Mouse (Mus musculus): ENCODE measurements around the gene Qrfp. TPM values are rescaled to one million over a fixed set of nuclear protein-coding genes. Genes with fewer than 3 reads are reported as not detected.
A peak's percentile ranks its signal among the peaks of the same experiment; 100 is the strongest.

Gene Qrfp
- total RNA-seq (2017) = not detected in 2 replicates

- ATAC-seq (replicated peaks in 1 of 2; ENCODE audit: insufficient read depth in 1 of 2, low FRiP score in 2 of 2, low TSS enrichment in 1 of 2, low read depth in 1 of 2, poor library complexity in 2 of 2, severe bottlenecking in 2 of 2) = no peak
Observed at GRCm38 (mm10) chr2:31810444-31810843, at the start of gene Qrfp. Gene Qrfp (minus strand): TSS chr2:31810580.

DNA sequence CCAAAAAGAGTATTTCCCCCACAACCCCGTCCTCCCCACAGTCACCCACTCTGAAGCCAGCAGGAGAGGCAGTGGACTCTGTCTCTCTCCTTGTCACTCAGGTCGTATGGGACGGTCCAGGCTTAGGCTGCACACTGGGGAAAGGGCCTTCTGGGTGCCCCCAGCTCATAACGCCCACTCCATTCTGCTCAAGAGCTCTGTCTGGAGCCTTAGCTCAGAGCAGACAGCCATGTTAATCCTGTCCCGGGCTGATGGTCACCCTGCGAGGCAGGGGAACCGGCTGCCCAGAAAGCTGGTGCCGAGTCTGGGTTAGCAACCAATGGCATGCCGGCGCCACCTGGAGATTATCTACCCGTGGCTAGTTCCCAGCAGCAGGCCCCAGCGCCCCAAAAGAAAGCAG, 48.1 kb upstream of the Qrfp start:
- no peak for ATAC-seq (replicated peaks in 1 of 2; ENCODE audit: insufficient read depth in 1 of 2, low FRiP score in 2 of 2, low TSS enrichment in 1 of 2, low read depth in 1 of 2, poor library complexity in 2 of 2, severe bottlenecking in 2 of 2)

DNA sequence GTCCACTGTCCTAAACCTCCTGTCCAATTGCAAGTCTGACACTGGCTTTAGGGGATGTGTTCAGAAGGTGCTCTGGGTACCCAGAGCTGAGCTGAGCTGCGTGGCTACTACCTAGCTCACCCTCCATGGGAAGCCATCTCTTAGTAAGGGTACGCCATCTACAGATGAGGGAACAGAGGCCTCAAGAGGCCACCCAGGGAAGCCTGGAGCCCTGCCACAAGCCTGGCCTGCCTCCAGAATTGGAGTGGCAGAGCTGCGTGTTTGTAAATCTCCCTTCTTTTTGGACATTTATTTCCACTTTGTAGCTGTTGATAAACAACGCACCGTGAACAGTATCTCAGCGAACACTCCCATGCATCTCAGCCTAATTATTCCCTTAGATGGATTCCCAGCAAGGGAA, 46.8 kb upstream of the Qrfp start:
- no peak for ATAC-seq (replicated peaks in 1 of 2; ENCODE audit: insufficient read depth in 1 of 2, low FRiP score in 2 of 2, low TSS enrichment in 1 of 2, low read depth in 1 of 2, poor library complexity in 2 of 2, severe bottlenecking in 2 of 2)

DNA sequence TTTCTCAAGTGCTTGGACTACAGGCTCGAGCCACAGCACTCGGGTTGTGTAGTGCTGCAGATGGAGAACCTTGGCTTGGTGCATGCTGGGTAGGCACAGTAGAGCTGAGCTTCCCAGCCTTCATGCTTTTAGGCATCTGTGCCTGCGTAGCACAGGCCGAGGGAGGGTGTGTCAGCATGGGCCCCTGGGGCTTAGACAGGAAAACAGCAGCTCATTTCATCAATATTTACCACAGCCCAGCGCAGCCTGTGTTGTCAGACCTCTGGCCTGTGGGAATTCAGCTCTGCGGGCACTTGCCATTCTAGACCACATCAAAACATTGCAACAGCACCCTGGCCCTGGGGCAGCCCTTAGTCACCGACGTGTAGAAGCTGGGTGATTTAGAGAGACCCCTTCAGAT, 45.6 kb upstream of the Qrfp start:
- no peak for ATAC-seq (replicated peaks in 1 of 2; ENCODE audit: insufficient read depth in 1 of 2, low FRiP score in 2 of 2, low TSS enrichment in 1 of 2, low read depth in 1 of 2, poor library complexity in 2 of 2, severe bottlenecking in 2 of 2)

DNA sequence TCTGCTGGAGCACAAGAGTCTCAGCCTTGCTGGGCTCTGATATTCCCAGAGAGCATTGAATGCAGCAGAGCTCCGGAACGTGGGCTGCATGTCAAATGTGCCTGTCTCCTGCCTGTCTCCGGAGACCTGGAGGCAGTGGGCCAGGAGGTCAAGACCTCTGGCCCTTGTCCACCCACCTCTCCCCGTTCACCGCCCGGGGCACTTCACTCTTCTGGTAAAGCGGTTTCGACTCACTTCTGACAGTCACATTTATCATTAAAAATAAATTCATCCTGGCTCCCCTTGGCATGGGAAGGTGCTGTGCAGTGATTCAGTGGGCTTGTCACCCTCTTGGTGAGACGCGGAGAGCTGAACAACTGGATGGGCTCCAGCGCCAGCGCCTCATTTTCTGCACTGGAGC, 39.8 kb upstream of the Qrfp start:
- ATAC-seq (replicated peaks in 1 of 2; ENCODE audit: insufficient read depth in 1 of 2, low FRiP score in 2 of 2, low TSS enrichment in 1 of 2, low read depth in 1 of 2, poor library complexity in 2 of 2, severe bottlenecking in 2 of 2) = no peak

DNA sequence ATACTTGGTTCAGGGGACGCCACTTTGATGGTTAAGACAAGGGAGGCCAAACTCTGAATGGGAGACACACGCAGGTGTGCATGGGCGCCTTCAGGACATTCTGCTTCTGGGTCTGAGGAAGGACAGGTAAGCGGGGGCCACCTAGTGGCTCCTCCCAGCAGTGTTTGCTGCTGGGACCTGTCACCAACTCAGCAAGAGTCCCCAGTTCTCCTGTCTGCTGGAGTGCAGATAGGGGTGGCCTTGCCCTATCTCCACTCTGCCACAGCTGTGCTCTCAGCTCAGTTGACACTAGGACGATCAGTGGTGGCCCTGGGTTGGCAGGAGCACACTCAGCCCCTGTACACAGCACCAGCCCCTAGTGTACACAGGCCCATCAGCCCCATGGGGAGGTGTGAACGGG, 37.5 kb upstream of the Qrfp start:
- peak; percentile 42 to 51 for ATAC-seq (replicated peaks in 1 of 2; ENCODE audit: insufficient read depth in 1 of 2, low FRiP score in 2 of 2, low TSS enrichment in 1 of 2, low read depth in 1 of 2, poor library complexity in 2 of 2, severe bottlenecking in 2 of 2)

- ATAC-seq (replicated peaks in 1 of 2; ENCODE audit: insufficient read depth in 1 of 2, low FRiP score in 2 of 2, low TSS enrichment in 1 of 2, low read depth in 1 of 2, poor library complexity in 2 of 2, severe bottlenecking in 2 of 2) = no peak
Observed at GRCm38 (mm10) chr2:31846692-31847660, 36.6 kb upstream of the Qrfp start.

GRCm38 (mm10) chr2:31845896-31846691, 35.7 kb upstream of the Qrfp start, which contains the start of gene Fibcd1:
Gene Fibcd1 (minus strand): TSS chr2:31846005.
- no peak for ATAC-seq (replicated peaks in 1 of 2; ENCODE audit: insufficient read depth in 1 of 2, low FRiP score in 2 of 2, low TSS enrichment in 1 of 2, low read depth in 1 of 2, poor library complexity in 2 of 2, severe bottlenecking in 2 of 2)

DNA sequence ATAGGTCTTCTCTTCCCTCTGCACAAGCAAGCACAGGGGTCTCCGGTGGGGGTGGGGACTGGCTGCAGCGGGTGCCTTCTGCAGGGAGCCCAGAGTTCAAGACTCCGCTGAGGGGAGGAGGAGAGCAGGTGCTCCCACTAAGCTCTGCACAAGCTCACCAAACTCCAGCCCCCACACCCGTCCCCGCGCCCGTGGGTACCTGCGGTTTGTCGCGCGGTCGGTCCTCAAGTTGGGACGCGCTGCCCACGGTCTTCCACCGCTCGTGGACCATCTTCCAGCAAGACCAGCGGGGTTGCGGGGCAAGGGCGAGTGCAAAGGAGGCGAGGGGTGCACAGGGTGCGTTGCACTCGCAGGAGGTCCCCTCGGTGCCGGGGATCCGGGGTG, 35.1 kb upstream of the Qrfp start:
- no peak for ATAC-seq (replicated peaks in 1 of 2; ENCODE audit: insufficient read depth in 1 of 2, low FRiP score in 2 of 2, low TSS enrichment in 1 of 2, low read depth in 1 of 2, poor library complexity in 2 of 2, severe bottlenecking in 2 of 2)

- peak in 1 of 2 experiments; percentile 8; a peak in 1 of 4 replicates for ATAC-seq (replicated peaks in 1 of 2; ENCODE audit: insufficient read depth in 1 of 2, low FRiP score in 2 of 2, low TSS enrichment in 1 of 2, low read depth in 1 of 2, poor library complexity in 2 of 2, severe bottlenecking in 2 of 2)
Observed at GRCm38 (mm10) chr2:31844729-31845136, 34.4 kb upstream of the Qrfp start.

DNA sequence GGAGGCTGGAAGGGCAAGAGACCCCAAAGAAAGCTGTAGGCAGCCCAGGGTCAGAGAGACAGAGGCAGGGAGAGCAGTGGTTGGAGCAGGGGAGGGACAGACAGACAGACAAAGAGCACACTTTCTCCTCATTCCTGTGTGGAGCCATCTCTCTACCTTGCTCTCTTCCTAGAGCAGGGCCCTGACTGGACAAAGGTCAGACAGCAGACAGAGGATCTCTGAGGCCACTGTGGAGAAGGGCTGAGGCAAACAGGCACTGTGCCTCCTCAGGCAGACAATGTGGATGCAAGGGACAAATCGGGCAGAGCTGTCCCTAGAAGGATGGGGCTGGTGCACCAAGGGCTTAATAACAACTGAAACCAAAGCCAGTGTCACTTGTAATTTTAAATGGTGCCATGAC, 28.5 kb upstream of the Qrfp start:
- no peak for ATAC-seq (replicated peaks in 1 of 2; ENCODE audit: insufficient read depth in 1 of 2, low FRiP score in 2 of 2, low TSS enrichment in 1 of 2, low read depth in 1 of 2, poor library complexity in 2 of 2, severe bottlenecking in 2 of 2)

DNA sequence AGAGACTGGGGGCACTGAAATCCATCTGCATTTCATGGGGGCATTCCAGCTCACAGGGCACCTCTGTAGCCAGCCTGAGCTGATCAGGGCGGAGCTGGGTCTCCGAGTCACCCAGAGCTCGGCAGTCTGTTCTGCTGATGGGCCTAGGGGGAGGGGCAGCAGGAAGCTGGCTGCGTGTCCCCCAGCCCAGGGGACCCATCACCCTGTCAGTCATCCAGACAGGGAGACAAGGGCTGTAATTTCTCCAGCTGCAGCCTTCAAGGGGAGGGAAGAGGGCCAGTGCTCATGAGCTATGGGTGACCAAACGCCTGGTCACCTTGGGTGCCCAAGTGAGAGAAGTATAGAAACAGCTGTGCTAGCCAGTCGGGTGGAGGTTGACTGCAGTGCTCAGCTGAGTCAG, 26.6 kb upstream of the Qrfp start:
- no peak for ATAC-seq (replicated peaks in 1 of 2; ENCODE audit: insufficient read depth in 1 of 2, low FRiP score in 2 of 2, low TSS enrichment in 1 of 2, low read depth in 1 of 2, poor library complexity in 2 of 2, severe bottlenecking in 2 of 2)

DNA sequence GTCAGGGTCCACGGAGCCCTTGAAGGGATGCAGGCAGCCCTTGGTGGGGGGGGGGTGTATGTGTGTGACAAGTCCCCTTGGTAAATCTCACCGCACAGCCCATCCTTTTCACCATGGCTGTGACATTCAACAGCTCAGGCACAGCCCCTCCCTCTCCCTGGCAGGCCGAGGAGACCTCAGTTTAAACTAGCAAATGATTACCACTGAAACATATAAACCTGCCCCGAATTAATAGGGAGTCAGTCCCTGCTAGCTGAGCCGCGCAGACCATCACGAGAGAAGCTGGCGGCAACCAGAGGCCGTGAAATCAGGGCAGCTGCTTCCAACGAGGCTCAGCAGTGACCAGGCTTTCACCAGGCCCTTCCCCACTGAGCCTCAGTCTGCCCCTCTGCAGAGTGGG, 25.7 kb upstream of the Qrfp start:
- no peak for ATAC-seq (replicated peaks in 1 of 2; ENCODE audit: insufficient read depth in 1 of 2, low FRiP score in 2 of 2, low TSS enrichment in 1 of 2, low read depth in 1 of 2, poor library complexity in 2 of 2, severe bottlenecking in 2 of 2)

DNA sequence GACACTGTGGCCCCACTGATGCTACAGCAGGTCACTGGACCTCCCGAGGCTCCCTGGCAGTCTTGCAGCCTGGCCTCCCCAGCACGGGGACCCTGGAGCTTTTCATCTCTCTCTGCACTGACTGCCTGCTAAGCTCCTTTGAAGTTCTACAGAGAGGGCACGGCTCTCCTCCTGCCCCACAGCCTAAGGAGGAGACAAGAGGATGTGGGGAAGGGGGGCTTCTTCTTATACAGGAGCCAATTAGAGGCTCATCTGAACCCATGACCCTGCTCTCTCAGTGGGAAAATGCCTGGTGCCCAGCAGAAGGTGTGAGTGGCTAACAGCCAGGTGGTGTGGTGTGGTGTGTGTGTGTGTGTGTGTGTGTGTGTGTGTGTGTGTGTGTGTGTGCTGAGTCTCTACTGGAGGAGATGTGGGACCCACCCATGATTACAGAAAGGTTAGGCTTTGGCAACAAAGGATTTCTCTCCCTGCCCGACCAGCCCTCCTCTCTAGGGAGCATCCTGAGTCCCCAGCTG, 18.0 kb upstream of the Qrfp start:
- ATAC-seq (replicated peaks in 1 of 2; ENCODE audit: insufficient read depth in 1 of 2, low FRiP score in 2 of 2, low TSS enrichment in 1 of 2, low read depth in 1 of 2, poor library complexity in 2 of 2, severe bottlenecking in 2 of 2) = no peak

GRCm38 (mm10) chr2:31827877-31828276, 17.5 kb upstream of the Qrfp start:
- no peak for ATAC-seq (replicated peaks in 1 of 2; ENCODE audit: insufficient read depth in 1 of 2, low FRiP score in 2 of 2, low TSS enrichment in 1 of 2, low read depth in 1 of 2, poor library complexity in 2 of 2, severe bottlenecking in 2 of 2)

GRCm38 (mm10) chr2:31826094-31827085, 16.0 kb upstream of the Qrfp start:
- ATAC-seq (replicated peaks in 1 of 2; ENCODE audit: insufficient read depth in 1 of 2, low FRiP score in 2 of 2, low TSS enrichment in 1 of 2, low read depth in 1 of 2, poor library complexity in 2 of 2, severe bottlenecking in 2 of 2) = no peak

DNA sequence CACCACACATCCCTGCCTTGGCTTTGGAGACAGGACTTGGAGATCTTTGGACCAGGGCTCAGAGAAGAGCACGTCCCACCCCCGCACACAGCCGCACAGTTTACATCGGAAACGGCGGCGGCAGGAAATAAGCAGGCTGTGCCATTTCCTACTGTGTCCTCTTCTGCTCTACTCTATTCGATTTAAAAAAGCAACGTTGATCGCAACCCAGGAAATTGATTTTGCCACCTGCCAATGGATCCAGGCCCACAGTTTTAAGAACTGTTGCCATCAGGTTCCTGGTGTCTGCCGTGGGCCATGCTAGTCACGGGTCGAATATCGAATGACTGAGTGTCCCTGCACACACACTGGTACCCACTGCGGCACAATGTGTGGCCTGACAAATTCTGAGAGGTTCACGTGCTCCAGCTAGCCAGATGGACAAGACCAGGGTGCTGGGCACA, 15.1 kb upstream of the Qrfp start:
- ATAC-seq (replicated peaks in 1 of 2; ENCODE audit: insufficient read depth in 1 of 2, low FRiP score in 2 of 2, low TSS enrichment in 1 of 2, low read depth in 1 of 2, poor library complexity in 2 of 2, severe bottlenecking in 2 of 2) = no peak

Measured in hematopoietic stem cell, adult 5-6 weeks (primary cell).